Mouse (Mus musculus) limb, embryonic 11.5 days (tissue): Measurements from ENCODE around the gene Errfi1. TPM values are rescaled to one million over a fixed set of nuclear protein-coding genes. Genes with fewer than 3 reads are reported as not detected.
"Not testable (repeated sequence)": the region's sequence is repeated elsewhere in the genome, so short reads cannot be mapped to it uniquely, and the experiment has no call there.

ENCODE experiments used
- ATAC-seq: fragments of 200-750 bp; cut with Nextera tagmentation; 2 replicates; pipeline ENCODE4 v1.8.0; 2017; ENCODE audit warnings: low read depth; ENCODE audit not compliant: insufficient number of reproducible peaks, low FRiP score, low TSS enrichment
- DNase-seq: peaks from one replicate; pipeline ENCODE4 v3.0.0-alpha.2; 2015; ENCODE audit warnings: low spot score
- H3K27ac ChIP-seq: fragments of 300-500 bp; sonication (generic); replicated peaks from 2 replicates; pipeline ENCODE4 v1.5.1; 2014; ENCODE audit warnings: low read depth, mild to moderate bottlenecking, low read length
- H3K27me3 ChIP-seq: fragments of 300-500 bp; sonication (generic); 2 replicates; pipeline ENCODE4 v1.6.1; 2014; ENCODE audit warnings: mild to moderate bottlenecking, low read length, mixed read lengths; ENCODE audit not compliant: control insufficient read depth, insufficient read depth
- H3K36me3 ChIP-seq: fragments of 300-500 bp; sonication (generic); 2 replicates; pipeline ENCODE4 v1.6.1; 2014; ENCODE audit warnings: mild to moderate bottlenecking, low read length, moderate library complexity, mixed read lengths; ENCODE audit not compliant: control insufficient read depth, insufficient read depth
- H3K4me1 ChIP-seq: fragments of 300-500 bp; sonication (generic); 2 replicates; pipeline ENCODE4 v1.6.1; 2014; ENCODE audit warnings: low read length, mixed read lengths; ENCODE audit not compliant: control insufficient read depth, insufficient read depth
- H3K4me2 ChIP-seq: fragments of 300-500 bp; sonication (generic); 2 replicates; pipeline ENCODE4 v1.6.1; 2014; ENCODE audit warnings: low read depth, mild to moderate bottlenecking, moderate library complexity; ENCODE audit not compliant: severe bottlenecking
- H3K4me3 ChIP-seq: fragments of 300-500 bp; sonication (generic); 2 replicates; pipeline ENCODE4 v1.5.1; 2014; ENCODE audit warnings: low read depth, low read length
- H3K9ac ChIP-seq: fragments of 300-500 bp; sonication (generic); 2 replicates; pipeline ENCODE4 v1.6.1; 2014; ENCODE audit warnings: mild to moderate bottlenecking, low read length
- H3K9me3 ChIP-seq: fragments of 300-500 bp; sonication (generic); 2 replicates; pipeline ENCODE4 v1.6.1; 2016; ENCODE audit warnings: low read length; ENCODE audit not compliant: control insufficient read depth
- WGBS: fragments of 180-500 bp; shearing (Covaris S2); extraction: QIAGEN DNeasy Blood & Tissue Kit; methylation state at CpG from one replicate; pipeline ENCODE4 v1.1.7; 2014; 5-methylcytosine and 5-hydroxymethylcytosine counted together
- polyA plus RNA-seq: library from polyadenylated mRNA; unstranded; fragments of >200 nt; fragmentation: Nextera tagmentation; extraction: Ambion mirVana; gene quantifications from 2 replicates; pipeline ENCODE4 v1.2.1, GENCODE M21; 2014

The Errfi1 gene
- polyA plus RNA-seq, 1 experiment from 2014 or later, result 34.7 TPM

- Histone ChIP-seq H3K36me3 (peaks cover 22% of the 10 kb centered on the region), H3K9me3 (no peaks in the 10 kb centered on the region), H3K4me1 (no peaks in the 10 kb centered on the region), H3K4me3 (no peak overlapping the region), H3K9ac (no peak overlapping the region), H3K27ac (no peak overlapping the region), H3K4me2 (no peak overlapping the region), H3K27me3 (no peaks in the 10 kb centered on the region)
- WGBS, result 93% methylated on average over 8 of the region's 8 CpGs
- no peak for DNase-seq
- ATAC-seq, result no peak
Observed at GRCm38 (mm10) chr4:150907099-150907498, 53.4 kb downstream of the Errfi1 start.

GRCm38 (mm10) chr4:150908512-150908911, 54.8 kb downstream of the Errfi1 start:
- not testable (repeated sequence) for DNase-seq, H3K27me3 ChIP-seq, H3K4me3 ChIP-seq, H3K4me2 ChIP-seq, ATAC-seq, H3K9ac ChIP-seq, H3K4me1 ChIP-seq, H3K27ac ChIP-seq, H3K9me3 ChIP-seq
- 72% methylated on average over 5 of the region's 5 CpGs for WGBS
- H3K36me3 ChIP-seq, result peaks cover 15% of the 10 kb centered on the region; the same call in 1 of the 2 replicates

GRCm38 (mm10) chr4:150909451-150910156, 55.9 kb downstream of the Errfi1 start:
- Histone ChIP-seq H3K27me3 (no peaks in the 10 kb centered on the region), H3K4me2 (peak overlapping the region; percentile 52), H3K4me3 (peak overlapping the region; percentile 93), H3K27ac (peak overlapping the region; percentile 81), H3K4me1 (peaks cover 3% of the 10 kb centered on the region; the same call in 1 of the 2 replicates), H3K9me3 (no peaks in the 10 kb centered on the region), H3K36me3 (peaks cover 8% of the 10 kb centered on the region; the same call in 1 of the 2 replicates), H3K9ac (peak overlapping the region; percentile 87)
- under 1% methylated on average over 41 of the region's 56 CpGs for WGBS
- ATAC-seq (peak; percentile 88), DNase-seq (peak; percentile 100)

- Histone ChIP-seq H3K4me2 (peak overlapping the region; percentile 52; the same call in 1 of the 2 replicates), H3K9me3 (no peaks in the 10 kb centered on the region), H3K4me1 (peaks cover 9% of the 10 kb centered on the region; the same call in 1 of the 2 replicates), H3K27ac (no peak overlapping the region), H3K27me3 (no peaks in the 10 kb centered on the region), H3K9ac (peak overlapping the region; percentile 52; the same call in 1 of the 2 replicates), H3K4me3 (peak overlapping the region; percentile 93; the same call in 1 of the 2 replicates), H3K36me3 (peaks cover 4% of the 10 kb centered on the region; the same call in 1 of the 2 replicates)
- 86% methylated on average over 19 of the region's 19 CpGs for WGBS
- ATAC-seq (peak; percentile 5; the same call in 1 of the 2 replicates), DNase-seq (no peak)
Observed at GRCm38 (mm10) chr4:150910164-150910951, 56.6 kb downstream of the Errfi1 start.

- Histone ChIP-seq H3K9ac (peak overlapping the region; percentile 70), H3K4me3 (peak overlapping the region; percentile 65), H3K4me2 (peak overlapping the region; percentile 77), H3K36me3 (no peaks in the 10 kb centered on the region), H3K4me1 (peaks cover 9% of the 10 kb centered on the region; the same call in 1 of the 2 replicates), H3K27ac (peak overlapping the region; percentile 65), H3K27me3 (no peaks in the 10 kb centered on the region), H3K9me3 (no peaks in the 10 kb centered on the region)
- WGBS, result 25% methylated on average over 12 of the region's 12 CpGs
- no peak for DNase-seq
- no peak for ATAC-seq
Observed at GRCm38 (mm10) chr4:150913743-150914142, 60.0 kb downstream of the Errfi1 start.

GRCm38 (mm10) chr4:150914290-150914733, 60.6 kb downstream of the Errfi1 start, which contains the start of the genes Park7 and Tnfrsf9:
Park7 (minus strand) TSS chr4:150914437.
Tnfrsf9 (plus strand) TSS chr4:150914562.
- Histone ChIP-seq H3K4me2 (peak within 1 kb of the TSS; percentile 77), H3K27me3 (no peaks in the 10 kb centered on the region), H3K4me3 (peak within 1 kb of the TSS; percentile 65), H3K4me1 (peaks cover 9% of the 10 kb centered on the region; the same call in 1 of the 2 replicates), H3K9ac (peak within 1 kb of the TSS; percentile 80), H3K36me3 (no peaks in the 10 kb centered on the region), H3K27ac (peak within 1 kb of the TSS; percentile 65), H3K9me3 (no peaks in the 10 kb centered on the region)
- DNase-seq (peak; percentile 96), ATAC-seq (peak; percentile 84)
- WGBS, result under 1% methylated on average over 48 of the region's 48 CpGs

- no peak overlapping the region for H3K27ac ChIP-seq
- no peaks in the 10 kb centered on the region for H3K27me3 ChIP-seq
- H3K9ac ChIP-seq, result peak overlapping the region; percentile 80
- no peak for DNase-seq
- no peaks in the 10 kb centered on the region for H3K36me3 ChIP-seq
- H3K9me3 ChIP-seq, result no peaks in the 10 kb centered on the region
- H3K4me2 ChIP-seq, result peak overlapping the region; percentile 77
- peak overlapping the region; percentile 65; the same call in 1 of the 2 replicates for H3K4me3 ChIP-seq
- H3K4me1 ChIP-seq, result peaks cover 9% of the 10 kb centered on the region; the same call in 1 of the 2 replicates
- WGBS, result 69% methylated on average over 10 of the region's 10 CpGs
- no peak for ATAC-seq
Observed at GRCm38 (mm10) chr4:150915181-150915906, 61.6 kb downstream of the Errfi1 start.
